Mouse (Mus musculus) intestine, postnatal 0 days (tissue): ENCODE measurements around the gene Git2. TPM values are rescaled to one million over a fixed set of nuclear protein-coding genes. Genes with fewer than 3 reads are reported as not detected.

Experiments used
- ATAC-seq: fragments of 200-750 bp; cut with Nextera tagmentation; 2 replicates; pipeline ENCODE4 v1.8.0; 2017; ENCODE audit warnings: mild to moderate bottlenecking, moderate TSS enrichment, moderate library complexity
- H3K27ac ChIP-seq: fragments of 300-500 bp; sonication (generic); 2 replicates; pipeline ENCODE4 v1.5.1; 2014; ENCODE audit warnings: mild to moderate bottlenecking, low read depth, low read length, moderate library complexity
- H3K27me3 ChIP-seq: fragments of 300-500 bp; sonication (generic); replicated peaks from 2 replicates; pipeline ENCODE4 v1.6.1; 2014; ENCODE audit warnings: low read length, mixed read lengths; ENCODE audit not compliant: control insufficient read depth, insufficient read depth
- H3K36me3 ChIP-seq: fragments of 300-500 bp; sonication (generic); 2 replicates; pipeline ENCODE4 v1.6.1; 2014; ENCODE audit warnings: mild to moderate bottlenecking, moderate library complexity; ENCODE audit not compliant: control insufficient read depth, insufficient read depth
- H3K4me1 ChIP-seq: fragments of 300-500 bp; sonication (generic); replicated peaks from 2 replicates; pipeline ENCODE4 v1.6.1; 2014; ENCODE audit warnings: antibody characterized with exemption, low read length, mixed read lengths; ENCODE audit not compliant: control insufficient read depth, insufficient read depth
- H3K4me2 ChIP-seq: fragments of 300-500 bp; sonication (generic); replicated peaks from 2 replicates; pipeline ENCODE4 v1.6.1; 2014; ENCODE audit warnings: low read depth, mild to moderate bottlenecking, moderate library complexity
- H3K4me3 ChIP-seq: fragments of 300-500 bp; sonication (generic); 2 replicates; pipeline ENCODE4 v1.5.1; 2014; ENCODE audit warnings: low read depth, low read length
- H3K9ac ChIP-seq: fragments of 300-500 bp; sonication (generic); 2 replicates; pipeline ENCODE4 v1.6.1; 2014; ENCODE audit warnings: mild to moderate bottlenecking, low read depth, low read length
- H3K9me3 ChIP-seq: fragments of 300-500 bp; sonication (generic); 2 replicates; pipeline ENCODE4 v1.6.1; 2016; ENCODE audit warnings: mixed run types; ENCODE audit not compliant: control insufficient read depth
- CTCF ChIP-seq: sonication (generic); IDR thresholded peaks from 2 replicates; pipeline ENCODE4 v1.5.1; 2016; ENCODE audit warnings: low read depth, mild to moderate bottlenecking, control low read depth, antibody characterized with exemption, moderate library complexity
- WGBS: fragments of 180-500 bp; shearing (Covaris S2); extraction: QIAGEN DNeasy Blood & Tissue Kit; methylation state at CpG from one replicate; pipeline ENCODE4 v1.1.7; 2014; 5-methylcytosine and 5-hydroxymethylcytosine counted together
- polyA plus RNA-seq: library from polyadenylated mRNA; unstranded; fragments of >200 nt; fragmentation: Nextera tagmentation; extraction: Ambion mirVana; gene quantifications from 2 replicates; pipeline ENCODE4 v1.2.1, GENCODE M21; 2015

The Git2 gene
- polyA plus RNA-seq, 1 experiment from 2014 or later: 13.8 TPM

DNA sequence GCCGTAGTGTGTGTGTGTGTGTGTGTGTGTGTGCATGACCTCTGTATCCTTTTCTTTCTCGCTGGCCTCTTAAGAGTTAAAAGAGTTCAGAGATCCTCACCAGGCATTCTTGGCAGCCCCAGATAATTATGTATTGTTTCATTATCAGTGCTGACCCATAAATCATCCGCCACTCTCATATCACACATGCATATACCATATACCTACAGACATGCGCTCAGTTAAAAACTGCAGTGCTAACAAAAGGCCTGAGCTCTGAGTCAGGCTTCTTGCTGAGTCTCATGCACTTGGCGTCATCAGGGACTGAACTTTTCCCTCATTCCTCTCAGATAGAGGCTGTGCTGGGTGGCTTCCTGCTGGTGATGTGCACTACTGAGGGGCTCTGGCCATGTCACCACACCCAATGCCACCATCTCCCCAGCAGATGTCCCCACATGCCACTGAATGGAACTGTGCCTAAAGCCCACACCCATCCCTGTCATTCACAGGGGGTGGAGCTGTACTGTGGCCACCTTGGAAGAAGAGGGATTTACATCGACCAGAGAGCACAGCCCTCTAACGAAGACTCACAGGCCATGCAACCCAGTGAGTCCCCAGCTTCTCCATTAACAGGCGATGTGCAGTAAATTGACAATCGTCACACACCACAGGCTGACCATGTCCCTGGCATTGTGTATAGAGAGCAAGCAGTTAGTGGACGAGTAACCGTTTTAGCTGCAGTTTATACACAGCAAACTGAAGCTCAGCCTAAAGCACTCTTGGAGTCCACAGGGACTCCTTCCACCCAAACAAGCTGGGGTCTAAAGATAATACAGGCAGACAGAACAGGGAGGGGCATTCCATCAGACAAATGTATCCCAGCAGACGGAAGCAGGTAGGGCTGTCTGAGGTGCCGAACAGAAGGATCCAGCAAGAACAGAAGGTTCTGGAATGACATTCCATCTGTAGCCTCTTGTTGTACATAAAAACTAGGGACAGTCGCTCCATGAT, 72.6 kb downstream of the Git2 start:
- H3K4me2 ChIP-seq: no peak overlapping the region
- no peaks in the 10 kb centered on the region for H3K27me3 ChIP-seq
- TF ChIP-seq CTCF: peak; percentile 76
- no peaks in the 10 kb centered on the region for H3K4me1 ChIP-seq
- no peaks in the 10 kb centered on the region for H3K9me3 ChIP-seq
- no peak overlapping the region for H3K9ac ChIP-seq
- no peak overlapping the region for H3K4me3 ChIP-seq
- no peaks in the 10 kb centered on the region for H3K36me3 ChIP-seq
- 48% methylated on average over 14 of the region's 14 CpGs for WGBS
- no peak overlapping the region for H3K27ac ChIP-seq
- peak; percentile 74 for ATAC-seq

DNA sequence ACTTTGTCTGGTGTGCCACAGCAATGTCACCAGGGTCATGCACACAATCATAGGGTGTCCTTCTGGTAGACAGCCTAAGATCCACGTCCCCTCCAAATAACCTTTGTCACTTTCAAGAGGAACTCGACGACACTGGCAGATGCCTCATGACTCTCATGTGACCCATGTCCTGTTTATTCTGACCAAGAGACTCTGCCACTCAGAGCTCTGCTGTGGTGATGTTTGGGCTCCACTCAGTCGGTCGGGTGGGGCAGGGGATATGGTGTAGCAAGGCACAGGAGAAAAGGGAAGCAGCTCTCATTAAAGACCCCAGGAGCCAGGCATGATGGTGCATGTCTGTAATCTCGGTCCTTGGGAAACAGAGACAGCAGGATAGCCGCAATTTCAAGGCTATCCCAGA, 76.3 kb downstream of the Git2 start:
- Histone ChIP-seq H3K27me3 (no peaks in the 10 kb centered on the region), H3K4me3 (no peak overlapping the region), H3K27ac (no peak overlapping the region), H3K9me3 (no peaks in the 10 kb centered on the region), H3K9ac (no peak overlapping the region), H3K36me3 (no peaks in the 10 kb centered on the region), H3K4me1 (no peaks in the 10 kb centered on the region), H3K4me2 (no peak overlapping the region)
- TF ChIP-seq CTCF: no peak
- no peak for ATAC-seq
- WGBS: 37% methylated on average over 7 of the region's 7 CpGs

DNA sequence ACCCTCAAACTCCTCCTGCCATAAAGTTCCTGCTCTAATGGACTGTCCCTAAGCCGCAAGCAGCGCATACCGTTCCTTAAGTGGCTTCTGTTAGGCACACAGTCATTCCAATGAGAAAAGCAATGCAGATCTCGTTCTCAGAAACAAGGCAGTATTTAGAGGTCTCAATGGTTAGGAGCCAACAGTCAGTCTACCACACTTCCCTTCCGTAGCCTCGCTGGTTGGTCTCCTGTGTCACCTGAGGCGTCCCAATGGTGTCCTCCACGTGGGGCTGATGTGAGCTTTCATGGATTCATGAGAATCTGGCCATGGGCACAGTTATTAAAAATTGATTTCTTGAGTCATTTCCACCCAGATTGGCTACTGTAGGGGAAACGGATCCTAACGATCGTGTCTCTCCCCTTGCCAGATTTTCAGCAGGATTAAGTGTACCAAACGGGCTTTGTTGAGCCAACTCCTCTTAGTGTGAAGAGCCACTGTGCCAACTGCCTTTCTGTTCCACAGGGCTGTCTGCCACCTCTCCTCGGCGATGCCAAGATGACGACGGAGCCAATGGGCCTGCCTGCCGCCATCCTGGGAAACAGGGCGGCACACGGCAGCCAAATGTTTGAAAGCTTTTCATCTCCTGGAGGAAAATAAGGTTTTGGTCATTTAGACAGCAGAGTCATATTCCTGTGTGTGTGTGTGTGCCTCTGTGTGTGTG, 77.1 kb downstream of the Git2 start:
- no peak for ATAC-seq
- Histone ChIP-seq H3K4me1 (no peaks in the 10 kb centered on the region), H3K4me2 (no peak overlapping the region), H3K9ac (no peak overlapping the region), H3K27me3 (no peaks in the 10 kb centered on the region), H3K4me3 (no peak overlapping the region), H3K36me3 (no peaks in the 10 kb centered on the region), H3K27ac (no peak overlapping the region), H3K9me3 (no peaks in the 10 kb centered on the region)
- 88% methylated on average over 19 of the region's 19 CpGs for WGBS
- TF ChIP-seq CTCF: no peak

DNA sequence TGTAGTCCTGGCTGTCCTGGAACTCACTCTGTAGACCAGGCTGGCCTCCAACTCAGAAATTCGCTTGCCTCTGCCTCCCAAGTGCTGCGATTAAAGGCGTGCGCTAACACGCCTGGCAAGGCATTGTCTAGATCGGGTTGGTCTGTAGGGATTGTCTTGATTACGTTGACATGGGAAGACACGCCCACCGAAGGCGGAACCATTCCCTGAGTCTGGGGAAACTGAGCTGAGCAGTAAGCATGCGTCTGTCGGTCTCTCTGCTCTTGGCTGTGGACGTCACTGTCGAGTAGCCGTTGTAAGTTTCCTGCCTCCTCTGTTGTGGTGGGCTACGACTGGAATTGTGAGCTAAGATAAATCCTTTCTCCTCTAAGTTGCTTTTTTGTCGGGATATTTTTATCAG, 78.4 kb downstream of the Git2 start:
- H3K4me1 ChIP-seq: no peaks in the 10 kb centered on the region
- no peak overlapping the region for H3K27ac ChIP-seq
- H3K9me3 ChIP-seq: no peaks in the 10 kb centered on the region
- ATAC-seq: no peak
- no peak overlapping the region for H3K9ac ChIP-seq
- WGBS: 84% methylated on average over 17 of the region's 17 CpGs
- no peak overlapping the region for H3K4me2 ChIP-seq
- no peaks in the 10 kb centered on the region for H3K36me3 ChIP-seq
- no peak for TF ChIP-seq CTCF
- H3K4me3 ChIP-seq: no peak overlapping the region
- no peaks in the 10 kb centered on the region for H3K27me3 ChIP-seq

DNA sequence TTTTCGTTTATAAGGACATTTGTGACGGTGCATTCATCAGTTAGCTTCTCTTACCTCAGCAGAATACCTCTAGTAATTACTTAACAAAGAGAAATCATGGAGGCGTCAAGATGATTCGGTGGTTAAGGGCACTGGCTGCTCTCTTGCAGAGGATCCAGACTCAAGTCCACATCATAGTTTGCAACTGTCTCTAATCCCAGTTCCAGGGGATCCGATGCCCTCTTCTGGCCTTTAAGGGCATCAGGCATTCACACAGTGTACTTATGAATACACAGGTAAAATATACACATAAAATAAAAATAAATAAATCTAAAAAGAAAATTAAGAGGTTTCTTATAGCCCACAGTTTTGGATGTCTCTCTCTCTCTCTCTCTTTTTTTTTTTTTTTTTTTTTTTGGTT, 79.5 kb downstream of the Git2 start:
- H3K27me3 ChIP-seq: no peaks in the 10 kb centered on the region
- no peak overlapping the region for H3K9ac ChIP-seq
- no peak overlapping the region for H3K4me3 ChIP-seq
- H3K4me2 ChIP-seq: no peak overlapping the region
- WGBS: 71% methylated on average over 5 of the region's 5 CpGs
- H3K4me1 ChIP-seq: no peaks in the 10 kb centered on the region
- H3K27ac ChIP-seq: no peak overlapping the region
- H3K36me3 ChIP-seq: no peaks in the 10 kb centered on the region
- TF ChIP-seq CTCF: peak; percentile 54
- no peak for ATAC-seq
- H3K9me3 ChIP-seq: no peaks in the 10 kb centered on the region
